Mouse (Mus musculus) bone marrow, adult 2 months (tissue): ENCODE measurements around the gene Haus4. TPM values are rescaled to one million over a fixed set of nuclear protein-coding genes. Genes with fewer than 3 reads are reported as not detected.

ENCODE experiments used
- H3K27ac ChIP-seq: fragments of 200-500 bp; 2 replicates; pipeline ENCODE4 v1.5.1; 2012; ENCODE audit warnings: low read depth, mild to moderate bottlenecking, control low read depth, inconsistent platforms, low read length; ENCODE audit not compliant: control insufficient read depth, poor library complexity, insufficient read depth
- H3K4me1 ChIP-seq: fragments of 200-500 bp; 2 replicates; pipeline ENCODE4 v1.6.1; 2011; ENCODE audit warnings: low read length; ENCODE audit not compliant: control insufficient read depth, insufficient read depth
- H3K4me3 ChIP-seq: fragments of 200-500 bp; replicated peaks from 2 replicates; pipeline ENCODE3; 2011; ENCODE audit warnings: mild to moderate bottlenecking, low read depth, low read length, control low read depth; ENCODE audit not compliant: control insufficient read depth
- CTCF ChIP-seq: fragments of 200-500 bp; IDR thresholded peaks from 2 replicates; pipeline ENCODE4 v1.5.1; 2011; ENCODE audit warnings: low read length, control low read depth; ENCODE audit not compliant: control insufficient read depth, insufficient read depth
- POLR2A ChIP-seq: fragments of 200-500 bp; IDR thresholded peaks from 2 replicates; pipeline ENCODE4 v1.6.1; 2011; ENCODE audit warnings: low read depth, mild to moderate bottlenecking, control low read depth, low read length, borderline replicate concordance; ENCODE audit not compliant: control insufficient read depth
- WGBS: fragments of 180-500 bp; shearing (Covaris S2); methylation state at CpG from one replicate; pipeline ENCODE4 v1.1.7; 2018; 5-methylcytosine and 5-hydroxymethylcytosine counted together
- polyA plus RNA-seq: library from polyadenylated mRNA; stranded (reverse); fragments of >200 nt; gene quantifications from 2 replicates; pipeline ENCODE4 v1.2.4, GENCODE M21; 2011; ENCODE audit warnings: low replicate concordance; ENCODE audit not compliant: missing spikeins, insufficient read depth, insufficient read length

Haus4 gene
- polyA plus RNA-seq, 1 experiment: 32.6 TPM

- WGBS: 24% methylated on average over 5 of the region's 5 CpGs
- Histone ChIP-seq H3K4me3 (no peak overlapping the region), H3K4me1 (no peaks in the 10 kb centered on the region; the same call in 1 of the 2 replicates), H3K27ac (no peak overlapping the region)
- TF ChIP-seq POLR2A (no peak), CTCF (no peak)
These were observed 26.4 kb downstream of the Haus4 start for GRCm38 (mm10) chr14:54528007-54528393.

DNA sequence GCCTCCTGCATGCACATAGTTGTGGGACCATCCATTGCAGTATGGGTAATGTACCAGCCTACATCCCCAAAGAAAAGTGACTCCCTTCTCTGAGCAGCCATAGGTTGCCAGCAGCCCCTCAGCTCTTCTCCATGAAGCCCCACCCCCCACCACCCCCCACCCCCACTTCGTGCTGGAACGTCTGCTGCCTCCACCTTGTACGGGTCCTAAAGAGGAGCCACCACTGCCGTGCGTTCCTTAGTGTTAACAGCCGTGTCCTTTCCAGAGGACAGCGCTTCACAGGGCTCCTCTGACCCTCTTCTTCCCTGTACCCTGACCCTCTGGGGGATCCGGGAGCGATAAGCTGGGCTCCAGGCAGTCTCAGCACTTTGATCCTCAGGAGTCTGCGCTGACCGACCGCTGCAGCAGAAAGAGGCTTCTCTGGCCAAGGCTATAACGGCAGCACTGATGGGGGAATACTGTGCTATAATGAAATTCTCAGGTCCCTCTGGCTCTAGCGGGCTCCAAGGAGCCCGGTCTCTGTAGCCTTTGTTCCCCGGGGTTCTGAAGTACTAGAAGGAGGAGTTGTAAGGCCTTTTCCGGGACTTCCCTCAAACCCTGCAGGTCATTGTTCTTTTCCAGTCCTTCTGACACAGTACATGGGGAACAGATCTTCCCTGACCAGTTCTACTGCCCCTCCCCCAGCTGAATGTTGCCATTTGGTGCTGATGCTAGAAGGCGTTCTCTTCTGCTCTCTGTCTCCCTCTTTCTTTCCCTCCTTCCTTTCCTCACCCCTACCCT, 27.0 kb downstream of the Haus4 start:
- Histone ChIP-seq H3K4me3 (no peak overlapping the region), H3K4me1 (no peaks in the 10 kb centered on the region; the same call in 1 of the 2 replicates), H3K27ac (no peak overlapping the region)
- TF ChIP-seq POLR2A (no peak), CTCF (no peak)
- WGBS: 6% methylated on average over 18 of the region's 18 CpGs

DNA sequence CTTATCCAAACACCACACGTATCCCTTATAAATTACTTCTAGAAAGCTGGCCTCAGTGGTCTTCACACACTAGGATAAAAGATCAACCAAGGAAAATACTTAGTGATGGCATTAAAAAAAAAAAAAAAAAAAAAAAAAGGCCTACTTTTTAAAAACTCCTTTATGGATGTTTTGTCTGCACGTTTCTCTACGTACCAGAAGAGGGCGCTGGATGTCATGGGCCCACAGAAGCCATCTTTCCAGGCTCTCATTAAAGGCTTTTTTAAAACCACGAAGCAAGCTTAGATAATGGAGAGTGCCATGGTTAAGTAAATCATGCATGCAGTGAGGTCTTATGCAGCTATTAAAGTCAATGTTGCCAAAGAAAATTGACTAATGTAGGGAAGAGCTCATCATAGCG, 30.8 kb downstream of the Haus4 start:
- Histone ChIP-seq H3K27ac (no peak overlapping the region), H3K4me3 (no peak overlapping the region), H3K4me1 (no peaks in the 10 kb centered on the region; the same call in 1 of the 2 replicates)
- 47% methylated on average over 6 of the region's 6 CpGs for WGBS
- TF ChIP-seq POLR2A (no peak), CTCF (0 out of 2 replicates have a peak, but pooled peaks have one; percentile 20)

GRCm38 (mm10) chr14:54516710-54517310, 37.6 kb downstream of the Haus4 start:
- peak overlapping the region; percentile 37; the same call in 1 of the 2 replicates for H3K27ac ChIP-seq
- no peaks in the 10 kb centered on the region; the same call in 1 of the 2 replicates for H3K4me1 ChIP-seq
- under 1% methylated on average over 17 of the region's 17 CpGs for WGBS
- H3K4me3 ChIP-seq: peak overlapping the region; percentile 95
- TF ChIP-seq POLR2A (no peak), CTCF (no peak)

DNA sequence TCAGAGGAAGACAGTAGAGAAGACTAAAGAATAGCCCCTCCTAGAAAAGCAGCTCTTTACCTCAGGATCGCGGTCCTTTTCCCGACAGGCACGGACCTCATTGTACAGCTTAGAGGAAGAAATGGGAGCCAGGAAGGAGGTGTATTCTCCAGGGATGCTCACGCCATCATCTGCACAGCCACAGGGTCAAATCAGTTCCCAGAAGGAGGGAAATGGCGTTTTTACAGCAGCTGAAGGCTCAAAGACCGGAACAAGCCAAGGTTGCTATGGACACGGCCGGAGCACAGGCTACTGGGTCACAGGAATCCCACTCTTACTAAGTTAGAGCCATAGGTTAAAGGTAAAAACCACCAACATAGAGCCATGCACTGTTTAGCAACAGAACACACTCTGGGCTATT, 44.6 kb downstream of the Haus4 start:
- no peak overlapping the region for H3K27ac ChIP-seq
- 91% methylated on average over 9 of the region's 9 CpGs for WGBS
- H3K4me3 ChIP-seq: no peak overlapping the region
- H3K4me1 ChIP-seq: no peaks in the 10 kb centered on the region
- TF ChIP-seq POLR2A (no peak), CTCF (no peak)

DNA sequence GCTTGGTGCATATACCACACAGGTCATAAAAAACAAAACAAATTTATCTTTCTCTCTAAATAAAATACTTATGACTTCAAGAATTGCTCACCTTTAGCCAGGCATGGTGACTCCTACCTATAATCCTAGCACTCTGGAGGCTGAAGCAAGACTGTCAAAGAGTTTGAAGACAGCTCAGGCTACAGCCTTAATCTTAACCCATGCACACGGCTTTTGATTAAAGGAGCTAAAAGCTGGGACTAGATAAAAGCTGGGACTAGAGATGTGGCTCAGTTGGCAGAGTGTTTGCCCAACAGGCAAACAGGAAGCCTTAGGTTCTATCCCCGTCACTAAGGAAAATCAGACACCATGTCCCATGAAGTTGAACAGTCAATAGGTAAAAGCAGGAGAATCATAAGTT, 51.3 kb downstream of the Haus4 start:
- Histone ChIP-seq H3K4me1 (no peaks in the 10 kb centered on the region), H3K4me3 (no peak overlapping the region), H3K27ac (no peak overlapping the region)
- TF ChIP-seq CTCF (no peak), POLR2A (no peak)
- 54% methylated on average over 2 of the region's 2 CpGs for WGBS

- WGBS: 68% methylated on average over 2 of the region's 2 CpGs
- no peaks in the 10 kb centered on the region for H3K4me1 ChIP-seq
- no peak overlapping the region for H3K4me3 ChIP-seq
- TF ChIP-seq POLR2A: no peak
- TF ChIP-seq CTCF: no peak
- no peak overlapping the region for H3K27ac ChIP-seq
These were observed 53.1 kb downstream of the Haus4 start for GRCm38 (mm10) chr14:54501365-54501764.

DNA sequence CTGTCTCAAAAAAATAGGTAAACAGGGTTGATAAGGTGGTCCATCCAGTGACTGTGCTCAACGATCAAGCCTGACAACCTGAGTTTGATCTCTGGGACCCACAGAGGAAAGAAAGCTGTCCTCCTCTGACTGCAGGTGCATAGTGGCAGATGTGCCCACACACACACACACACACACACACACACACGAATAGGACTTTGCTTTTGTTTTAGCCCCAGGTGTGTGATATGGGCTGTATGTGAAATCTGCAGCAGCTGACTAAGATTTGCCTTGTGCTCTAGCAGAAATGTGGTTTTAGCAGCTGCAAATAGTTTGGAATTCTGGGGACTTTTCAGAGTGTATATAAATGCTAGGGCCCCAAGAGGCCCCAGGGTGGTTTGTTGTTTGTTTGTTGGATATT, 55.1 kb downstream of the Haus4 start:
- Histone ChIP-seq H3K4me1 (no peaks in the 10 kb centered on the region), H3K4me3 (no peak overlapping the region), H3K27ac (no peak overlapping the region)
- TF ChIP-seq CTCF: no peak
- TF ChIP-seq POLR2A: no peak
- 78% methylated on average over 2 of the region's 2 CpGs for WGBS

DNA sequence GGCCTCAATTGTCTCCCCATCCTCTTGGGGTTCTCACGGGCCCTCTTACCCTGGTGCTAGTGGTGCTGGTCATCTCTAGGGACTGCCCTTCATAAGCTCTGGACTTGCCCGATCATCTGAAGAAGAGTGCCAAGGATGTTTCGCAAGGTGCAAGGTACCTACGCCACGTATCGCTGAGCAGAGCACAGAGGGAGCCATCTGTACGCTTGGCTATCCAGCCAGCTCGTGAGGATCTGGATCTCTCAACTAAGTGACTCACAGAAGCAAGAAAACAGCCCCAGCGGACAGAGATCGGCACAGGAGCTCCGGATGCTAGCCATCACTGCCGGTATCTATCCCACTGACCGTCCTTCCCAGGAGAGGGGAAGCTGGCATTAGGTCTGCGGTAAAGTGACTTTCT, 57.7 kb downstream of the Haus4 start:
- no peak for TF ChIP-seq POLR2A
- no peak for TF ChIP-seq CTCF
- H3K4me1 ChIP-seq: no peaks in the 10 kb centered on the region
- 80% methylated on average over 14 of the region's 14 CpGs for WGBS
- H3K4me3 ChIP-seq: no peak overlapping the region
- H3K27ac ChIP-seq: no peak overlapping the region
